Mouse (Mus musculus): Measurements from ENCODE around the gene Snx4. TPM values are rescaled to one million over a fixed set of nuclear protein-coding genes. Genes with fewer than 3 reads are reported as not detected.

The Snx4 gene
- total RNA-seq, 4 experiments from 2014 or later: 32.0 to 36.1 (median 32.4) TPM

DNA sequence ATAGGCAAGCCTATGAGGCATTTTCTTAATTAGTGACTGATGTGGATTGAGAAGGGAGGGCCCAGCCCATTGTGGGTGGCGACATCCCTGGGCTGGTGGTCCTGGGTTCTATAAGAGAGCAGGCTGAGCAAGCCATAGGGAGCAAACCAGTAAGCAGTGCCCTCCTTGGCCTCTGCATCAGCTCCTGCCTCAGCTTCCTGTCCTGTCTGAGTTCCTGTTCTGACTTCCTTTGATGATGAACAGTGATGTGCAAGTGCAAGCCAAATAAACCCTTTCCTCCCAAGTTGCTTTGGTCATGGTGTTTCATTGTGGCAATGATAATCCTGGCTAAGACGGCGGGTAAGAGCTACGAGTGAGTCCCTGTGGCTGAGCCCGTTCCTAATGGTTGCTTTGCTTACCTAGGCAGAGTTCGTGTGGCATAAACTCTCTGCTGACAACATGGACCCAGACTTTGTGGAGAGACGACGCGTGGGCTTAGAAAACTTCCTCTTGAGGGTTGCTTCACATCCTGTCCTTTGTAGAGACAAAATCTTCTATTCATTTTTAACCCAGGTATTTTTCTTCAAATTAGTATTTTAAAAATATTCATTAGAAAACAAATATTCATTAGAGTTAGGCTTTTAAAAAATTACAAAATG, 16.5 kb downstream of the Snx4 start:
- no peak for DNase-seq (ENCODE audit: low spot score in 2 of 2)

DNA sequence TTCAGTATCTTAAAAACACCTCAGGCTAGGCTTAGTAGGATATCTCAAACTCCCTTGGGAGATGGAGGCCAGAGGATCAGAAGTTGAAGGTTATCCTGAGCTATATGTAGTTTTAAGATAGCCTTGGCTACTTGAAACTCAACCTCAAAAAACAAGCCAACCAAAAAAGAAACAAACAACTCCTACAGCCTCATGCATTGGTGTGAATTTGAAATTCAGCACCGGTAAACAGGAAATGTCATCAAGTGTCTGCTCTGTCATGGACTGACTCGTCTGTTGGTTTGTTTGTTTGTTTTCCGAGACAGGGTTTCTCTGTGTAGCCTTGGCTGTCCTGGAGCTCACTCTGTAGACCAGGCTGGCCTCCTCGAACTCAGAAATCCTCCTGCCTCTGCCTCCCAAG, 20.6 kb downstream of the Snx4 start:
- DNase-seq (ENCODE audit: low spot score in 2 of 2): no peak

DNA sequence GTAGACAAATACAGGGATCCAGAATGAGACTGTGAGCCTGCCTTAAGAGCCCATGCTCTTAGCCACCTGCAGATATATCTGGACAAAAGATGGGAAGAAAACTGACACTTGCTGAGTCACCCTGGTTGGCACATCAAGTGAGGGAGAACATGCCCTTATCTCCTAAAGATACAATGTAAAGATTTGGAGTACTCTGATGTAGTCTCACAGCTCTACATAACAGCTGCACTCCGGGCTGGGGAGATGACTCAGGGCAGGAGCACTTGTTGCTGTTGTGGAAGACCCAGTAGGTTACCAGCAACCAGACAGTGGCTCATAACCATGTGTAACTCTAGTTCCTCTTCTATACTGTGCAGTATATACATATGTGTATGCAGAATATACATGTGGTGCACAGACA, 31.8 kb downstream of the Snx4 start:
- DNase-seq (ENCODE audit: low spot score in 2 of 2): no peak

DNA sequence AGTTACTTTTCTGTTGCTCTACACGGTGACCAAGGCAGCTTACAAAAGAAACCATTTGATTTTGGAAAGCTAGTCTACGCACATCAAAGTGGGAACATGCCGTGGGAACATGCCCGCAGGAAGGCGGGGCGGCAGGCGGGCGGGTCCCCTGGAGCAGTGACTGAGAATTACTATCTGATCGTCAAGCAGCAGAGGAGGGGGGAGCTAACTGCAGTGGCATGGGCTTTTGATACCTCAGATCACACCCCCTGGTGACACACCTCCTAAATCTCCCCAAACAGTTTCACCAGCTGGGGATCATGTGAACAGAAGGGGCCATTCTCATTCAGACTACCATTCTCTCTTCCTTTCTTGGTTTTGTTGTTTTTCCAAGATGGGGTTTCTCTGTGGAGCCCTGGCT, 37.3 kb downstream of the Snx4 start:
- no peak for DNase-seq (ENCODE audit: low spot score in 2 of 2)

DNA sequence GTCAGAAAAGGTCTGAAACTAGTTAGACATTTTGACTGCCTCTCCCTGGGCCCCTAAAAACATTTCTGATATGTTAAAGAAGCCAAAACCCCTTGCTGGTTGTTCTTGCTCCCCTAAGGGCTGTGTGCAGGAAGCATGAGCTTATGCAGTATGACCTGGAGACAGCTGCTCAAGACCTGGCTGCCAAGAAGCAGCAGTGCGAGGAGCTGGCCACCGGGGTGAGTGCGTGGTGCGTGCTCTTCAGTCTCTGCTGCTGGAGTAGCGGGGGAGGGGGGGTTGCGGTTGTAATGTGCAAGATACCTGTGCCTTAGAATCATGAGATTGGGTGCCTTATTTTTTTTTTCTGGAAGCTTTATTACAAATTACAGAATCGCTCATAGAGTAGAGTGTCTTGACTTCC, 38.7 kb downstream of the Snx4 start:
- DNase-seq (ENCODE audit: low spot score in 2 of 2): no peak

DNA sequence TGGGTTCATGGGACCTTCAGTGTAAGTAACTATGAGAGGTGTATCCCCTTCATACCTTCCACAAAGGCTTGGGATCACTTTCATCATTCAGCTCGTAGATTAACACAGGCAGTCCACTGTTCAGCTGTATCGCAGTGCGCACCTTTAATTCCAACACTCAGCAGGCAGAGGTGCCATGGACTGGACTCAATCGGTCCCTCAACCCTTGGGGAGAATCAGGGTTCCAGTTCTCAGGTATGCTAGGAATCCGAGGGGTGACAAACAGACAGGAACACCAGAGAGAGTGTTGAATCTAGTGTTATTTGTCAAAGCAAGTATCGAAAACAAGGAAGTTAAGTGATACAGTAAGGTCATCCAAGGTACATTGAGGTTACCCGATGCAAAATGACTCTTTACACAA, 41.0 kb downstream of the Snx4 start:
- DNase-seq (ENCODE audit: low spot score in 2 of 2): no peak

DNA sequence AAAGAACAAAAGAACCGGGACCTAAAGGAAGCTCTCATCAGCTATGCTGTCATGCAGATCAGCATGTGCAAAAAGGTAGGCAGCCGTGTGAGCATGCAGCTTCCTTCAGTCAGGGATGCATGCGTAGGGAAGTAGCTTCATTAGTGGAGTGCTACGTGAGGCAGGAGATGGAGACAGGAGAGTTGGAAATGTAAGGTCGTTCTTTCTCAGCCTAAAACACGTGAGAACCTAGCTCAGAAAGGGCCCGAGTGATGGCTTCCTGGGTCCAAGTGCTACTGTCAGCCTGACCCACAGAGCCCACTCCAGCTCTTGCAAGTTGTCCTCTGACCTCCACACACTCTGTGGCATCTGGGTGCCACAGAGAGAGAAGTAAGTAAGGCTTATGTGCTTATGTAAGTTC, 43.4 kb downstream of the Snx4 start:
- DNase-seq (ENCODE audit: low spot score in 2 of 2): no peak

DNA sequence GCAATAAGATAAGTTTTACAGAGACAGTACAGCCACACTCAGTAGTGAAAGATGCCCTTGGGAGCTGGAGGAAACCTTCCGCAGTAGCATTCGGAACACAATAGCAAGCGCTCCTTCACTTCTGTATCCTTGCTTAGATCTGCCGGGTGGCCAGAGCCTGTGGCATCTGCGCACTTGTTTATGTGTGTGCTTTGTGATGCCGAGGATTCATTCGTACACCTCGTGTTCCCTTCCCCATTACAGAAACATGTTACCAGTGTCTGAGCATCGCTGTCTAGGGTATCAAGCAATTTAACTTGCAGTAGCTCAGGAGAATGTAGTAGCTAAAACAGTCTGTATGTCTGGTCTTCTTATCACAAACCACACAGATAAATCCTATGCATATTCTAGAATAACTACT, 44.1 kb downstream of the Snx4 start:
- no peak for DNase-seq (ENCODE audit: low spot score in 2 of 2)

DNA sequence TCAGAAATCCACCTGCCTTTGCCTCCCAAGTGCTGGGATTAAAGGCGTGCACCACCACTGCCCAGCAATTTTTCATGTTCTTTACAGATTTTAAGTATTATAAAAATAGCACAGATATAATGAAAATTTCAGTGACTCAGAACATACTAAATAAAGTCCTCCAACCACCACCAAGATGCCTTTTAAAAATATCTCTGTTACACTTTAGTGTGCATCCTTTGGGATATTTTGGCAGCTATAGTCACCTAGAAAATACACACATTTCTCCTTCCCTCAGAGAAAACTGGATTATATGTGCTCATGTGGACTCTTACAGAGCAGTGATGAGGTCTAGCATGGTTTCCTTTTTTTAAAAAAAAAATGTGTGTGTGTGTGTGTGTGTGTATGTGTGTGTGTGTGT, 46.3 kb downstream of the Snx4 start:
- no peak for DNase-seq (ENCODE audit: low spot score in 2 of 2)

DNA sequence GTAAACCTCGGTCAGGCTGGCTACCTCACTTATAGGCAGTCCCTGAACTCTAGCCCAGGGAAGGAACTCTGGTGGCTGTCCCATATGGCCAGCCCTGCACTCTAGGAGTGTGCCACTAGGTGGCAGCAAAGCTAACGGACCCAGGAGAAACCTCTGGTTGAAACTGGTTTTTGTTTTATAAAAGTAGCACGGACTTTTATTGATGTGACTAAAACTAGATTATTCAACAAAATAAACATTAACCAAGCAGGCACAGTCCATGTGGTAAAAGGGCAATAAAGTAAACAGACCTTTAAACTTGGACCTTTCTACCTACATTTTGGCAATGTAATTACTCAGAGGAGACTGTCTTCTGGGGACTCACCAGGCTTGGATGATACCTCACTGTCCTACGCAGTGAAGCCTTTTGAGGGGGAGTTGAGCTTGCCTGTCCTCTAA, 55.4 kb downstream of the Snx4 start:
- peak in 1 of 2 experiments; percentile 61 for DNase-seq (ENCODE audit: low spot score in 2 of 2)

DNA sequence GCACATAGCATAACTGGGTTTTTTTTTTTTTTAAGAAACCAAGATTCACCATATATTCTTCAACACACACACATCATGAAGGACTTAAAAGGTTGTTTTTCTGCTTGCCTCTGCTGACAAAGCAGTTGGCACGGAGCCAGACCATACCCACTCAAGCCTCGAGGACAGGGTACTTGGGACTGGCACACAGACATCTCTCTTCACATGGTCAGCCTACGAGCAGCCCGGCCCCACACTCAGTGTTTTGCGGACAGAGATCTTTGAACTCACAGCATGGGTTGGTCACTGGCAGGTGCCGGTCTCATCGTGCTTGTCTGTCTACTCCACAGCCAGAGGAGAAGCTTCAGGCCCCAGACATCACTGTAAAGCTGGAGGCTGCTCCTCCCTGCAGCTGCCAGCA, 56.5 kb downstream of the Snx4 start:
- DNase-seq (ENCODE audit: low spot score in 2 of 2): no peak

DNA sequence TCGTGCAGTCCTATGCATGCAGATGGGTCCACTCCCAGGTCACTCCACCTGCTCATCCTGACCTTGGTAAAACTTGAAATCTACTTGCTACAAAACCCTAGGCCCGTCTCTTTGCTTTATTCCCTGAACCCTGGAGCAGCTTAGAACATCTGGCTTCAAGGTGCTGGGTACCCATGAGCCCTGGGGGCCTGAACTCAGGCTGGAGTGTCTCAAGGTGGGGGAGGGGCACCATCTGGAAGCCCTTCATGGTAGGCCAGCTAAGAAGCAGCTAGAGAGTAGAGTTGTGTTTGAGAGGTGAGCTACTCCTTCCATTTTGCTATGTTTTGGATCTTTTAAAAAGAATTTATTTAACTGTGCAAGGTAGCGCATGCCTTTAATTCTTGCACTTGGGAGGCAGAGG, 57.8 kb downstream of the Snx4 start:
- no peak for DNase-seq (ENCODE audit: low spot score in 2 of 2)

DNA sequence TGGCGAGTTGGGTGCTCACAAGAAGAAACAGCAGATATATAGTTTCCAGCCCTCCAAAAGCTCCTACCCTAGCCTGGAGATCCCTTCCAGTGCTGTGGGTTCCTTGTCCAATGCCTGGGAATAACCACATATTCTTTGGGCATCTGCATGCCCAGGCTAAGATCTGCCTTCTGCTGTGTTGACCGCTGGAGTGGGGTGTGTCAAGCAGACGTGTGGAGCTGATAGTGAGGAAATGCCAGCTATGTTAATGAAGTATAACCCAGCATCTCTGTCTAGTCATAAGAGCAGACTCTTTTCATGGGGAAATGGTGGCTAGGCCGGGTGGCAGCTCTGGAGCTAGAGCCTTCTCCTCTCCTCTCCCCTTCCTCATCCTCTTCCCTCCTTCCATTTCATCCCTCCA, 64.4 kb downstream of the Snx4 start:
- DNase-seq (ENCODE audit: low spot score in 2 of 2): no peak

DNA sequence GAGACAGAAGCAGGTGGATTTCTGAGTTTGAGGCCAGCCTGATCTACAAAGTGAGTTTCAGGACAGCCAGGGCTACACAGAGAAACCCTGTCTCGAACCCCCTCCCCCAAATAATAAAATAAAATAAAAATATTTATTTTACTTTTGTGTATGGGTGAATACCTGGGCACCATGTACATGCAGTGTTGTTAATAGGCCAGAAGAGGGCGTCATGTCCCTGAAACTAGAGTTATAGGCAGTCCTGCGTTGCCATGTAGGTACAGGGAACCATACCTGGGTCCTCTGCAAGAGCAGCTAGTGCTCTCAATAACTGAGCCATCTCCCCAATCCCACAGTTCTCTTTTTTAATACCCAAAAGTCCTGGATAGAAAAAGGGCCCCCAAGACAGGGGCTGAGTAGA, 66.4 kb downstream of the Snx4 start:
- no peak for DNase-seq (ENCODE audit: low spot score in 2 of 2)

DNA sequence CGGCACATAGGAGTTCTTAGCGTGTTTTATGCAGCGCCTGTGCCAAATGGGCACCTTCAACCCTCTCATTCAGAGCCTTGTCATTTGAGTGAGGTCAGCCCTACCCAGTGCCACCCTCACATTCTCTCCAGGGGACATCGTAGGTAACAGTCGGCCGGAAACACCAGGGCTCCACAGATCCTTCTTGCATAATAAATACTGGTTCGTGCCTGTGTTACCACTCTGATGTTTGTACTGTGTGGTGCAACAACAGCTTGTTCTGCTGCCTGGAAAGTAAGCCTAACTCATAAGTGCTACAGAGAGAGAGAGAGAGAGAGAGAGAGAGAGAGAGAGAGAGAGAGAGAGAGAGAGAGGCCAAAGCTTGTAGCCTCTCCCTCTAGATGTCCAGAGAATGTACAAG, 66.8 kb downstream of the Snx4 start:
- no peak for DNase-seq (ENCODE audit: low spot score in 2 of 2)

DNA sequence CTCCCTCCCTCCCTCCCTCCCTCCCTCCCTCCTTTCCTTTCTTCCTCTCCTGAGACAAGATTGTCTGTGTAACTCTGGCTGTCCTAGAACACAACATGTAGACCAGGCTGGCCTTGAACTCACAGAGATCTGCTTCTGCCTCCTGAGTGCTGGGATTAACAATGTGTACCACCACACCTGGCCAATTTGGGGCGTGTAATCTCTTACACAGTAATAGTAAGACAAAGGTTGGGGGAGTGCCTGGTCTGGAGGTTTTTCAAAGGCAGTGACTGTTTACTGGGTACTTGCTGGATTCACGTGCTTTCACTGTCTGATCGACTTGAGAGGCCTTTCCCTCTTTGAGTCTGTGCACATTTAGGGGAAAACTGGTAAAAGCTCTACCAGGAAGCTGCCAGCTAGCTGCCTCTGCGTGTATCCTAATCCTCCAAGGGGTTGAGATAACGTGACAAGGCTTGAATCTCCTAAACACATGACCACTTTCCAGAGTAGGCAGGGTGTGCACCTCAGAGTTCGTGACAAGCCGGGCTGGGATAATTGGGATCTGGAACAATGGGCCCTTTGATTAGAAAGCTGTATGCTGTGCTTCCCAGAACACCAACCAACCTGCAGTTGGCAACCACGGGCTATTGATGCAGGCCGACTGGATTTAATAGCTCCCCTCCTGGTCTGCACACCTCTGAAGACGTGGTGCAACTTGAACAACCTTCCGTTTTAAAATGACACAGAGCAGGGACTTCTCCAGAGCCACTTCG, 74.6 kb downstream of the Snx4 start:
- DNase-seq (ENCODE audit: low spot score in 2 of 2): no peak

DNA sequence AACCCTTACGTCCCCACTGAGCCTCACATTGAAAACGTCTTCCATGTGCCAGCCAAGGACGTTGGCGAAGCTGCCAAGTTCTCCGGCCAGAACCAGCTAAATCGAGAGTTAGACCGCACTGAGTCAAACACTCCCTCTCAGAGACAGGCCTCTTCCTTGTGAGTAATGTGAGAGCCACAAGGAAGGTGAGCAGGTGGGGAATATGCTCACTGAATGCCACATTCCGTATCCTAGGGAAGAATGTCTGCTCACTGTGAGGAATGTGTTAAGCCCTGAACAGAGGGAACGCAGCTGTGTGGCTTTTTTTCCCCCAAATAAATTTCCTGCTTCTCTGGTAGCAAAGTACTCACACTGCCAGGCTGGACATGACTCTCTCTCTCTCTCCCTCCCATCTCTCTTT, 75.3 kb downstream of the Snx4 start:
- DNase-seq (ENCODE audit: low spot score in 2 of 2): no peak

DNA sequence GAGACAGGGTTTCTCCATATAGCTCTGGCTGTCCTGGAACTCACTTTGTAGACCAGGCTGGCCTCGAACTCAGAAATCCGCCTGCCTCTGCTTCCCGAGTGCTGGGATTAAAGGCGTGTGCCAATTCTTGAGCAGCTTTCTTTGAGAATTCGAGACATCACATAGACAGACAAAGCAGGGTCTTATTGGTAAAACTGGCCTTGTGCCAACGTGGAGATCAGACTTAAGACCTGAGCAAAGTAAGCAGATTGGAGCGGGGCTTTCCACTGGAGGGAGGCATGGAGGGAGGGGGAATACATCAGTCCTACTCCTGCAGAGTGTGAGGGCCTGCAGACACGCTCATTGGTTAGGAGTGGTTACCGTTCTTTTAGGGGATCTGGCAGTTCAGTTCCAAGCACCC, 75.9 kb downstream of the Snx4 start:
- DNase-seq (ENCODE audit: low spot score in 2 of 2): no peak

DNA sequence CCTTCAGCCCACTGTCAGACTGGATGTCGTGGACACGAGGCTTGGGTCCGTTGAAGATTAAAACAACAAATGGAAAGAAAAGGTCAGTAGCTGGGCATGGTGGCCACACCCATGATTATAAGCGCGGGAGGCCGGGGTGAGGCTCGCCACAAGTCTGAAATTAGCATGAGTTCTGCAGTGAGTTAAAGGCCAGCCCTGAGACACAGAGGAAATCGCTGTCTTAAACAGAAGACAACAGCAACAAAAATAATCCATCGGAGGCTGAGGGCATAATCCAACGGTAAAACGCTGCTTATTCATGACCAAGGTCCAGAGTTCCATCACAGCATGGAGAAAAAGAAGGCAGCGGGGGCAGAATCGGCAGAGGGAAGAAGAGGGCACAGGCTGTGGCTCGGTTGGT, 81.8 kb downstream of the Snx4 start:
- no peak for DNase-seq (ENCODE audit: low spot score in 2 of 2)

DNA sequence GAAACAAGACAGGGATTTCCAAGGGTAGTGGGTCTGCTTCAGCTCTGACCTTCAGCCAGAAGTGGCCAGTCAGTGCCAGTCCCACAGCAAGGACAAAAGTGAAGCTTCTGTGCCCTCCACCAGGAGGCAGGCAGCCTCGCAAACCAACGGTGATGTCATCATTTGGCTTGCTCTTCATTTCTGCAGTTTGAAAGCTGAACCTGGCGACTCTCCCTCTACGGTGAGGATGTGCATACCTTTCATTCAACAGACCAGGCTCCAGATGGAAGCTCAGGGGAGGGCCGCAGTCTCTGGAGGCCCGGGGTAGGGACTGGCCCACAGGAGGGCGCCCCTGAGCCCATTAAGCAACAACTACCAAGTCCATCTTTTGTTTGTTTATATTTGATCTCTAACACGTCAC, 85.9 kb downstream of the Snx4 start:
- peak; percentile 55 to 65 for DNase-seq (ENCODE audit: low spot score in 2 of 2)

DNA sequence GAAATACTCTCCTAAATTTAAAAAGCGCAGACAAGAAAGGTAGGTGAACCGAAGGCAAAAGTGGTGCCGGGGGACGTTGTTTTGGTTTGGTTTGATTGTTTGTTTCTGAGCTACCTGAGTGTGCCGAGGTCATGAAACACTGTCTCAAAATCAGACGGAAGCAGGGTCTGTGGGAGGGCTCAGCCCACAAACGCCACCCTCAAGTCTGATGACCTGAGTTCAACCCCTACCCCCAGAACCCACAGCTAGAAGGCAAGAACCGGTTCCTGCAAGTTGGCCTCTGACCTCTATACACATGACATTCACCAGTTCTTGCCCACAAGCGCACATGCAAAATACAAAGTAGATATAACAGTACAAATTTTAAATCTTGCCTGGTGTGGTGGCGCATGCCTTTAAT, 86.4 kb downstream of the Snx4 start:
- DNase-seq (ENCODE audit: low spot score in 2 of 2): no peak

DNA sequence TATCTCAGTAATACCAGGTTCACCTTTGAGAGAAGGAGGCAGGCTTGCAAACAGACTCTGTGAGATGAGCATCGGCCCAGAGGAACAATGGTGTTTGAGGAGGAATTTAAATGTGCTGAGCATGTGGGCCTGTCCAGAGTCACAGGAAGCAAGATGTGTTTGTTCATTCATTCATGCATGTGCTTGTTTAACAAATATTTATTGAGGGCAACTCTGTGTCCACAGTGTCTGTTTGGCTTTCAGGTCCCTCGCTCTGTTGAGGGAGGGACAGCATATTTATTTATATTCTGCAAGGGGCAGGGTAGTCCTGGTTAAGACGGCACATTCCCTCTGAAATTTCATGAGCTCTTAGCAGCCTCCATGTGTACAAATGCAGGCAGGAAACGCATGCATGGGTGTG, 87.2 kb downstream of the Snx4 start:
- no peak for DNase-seq (ENCODE audit: low spot score in 2 of 2)

DNA sequence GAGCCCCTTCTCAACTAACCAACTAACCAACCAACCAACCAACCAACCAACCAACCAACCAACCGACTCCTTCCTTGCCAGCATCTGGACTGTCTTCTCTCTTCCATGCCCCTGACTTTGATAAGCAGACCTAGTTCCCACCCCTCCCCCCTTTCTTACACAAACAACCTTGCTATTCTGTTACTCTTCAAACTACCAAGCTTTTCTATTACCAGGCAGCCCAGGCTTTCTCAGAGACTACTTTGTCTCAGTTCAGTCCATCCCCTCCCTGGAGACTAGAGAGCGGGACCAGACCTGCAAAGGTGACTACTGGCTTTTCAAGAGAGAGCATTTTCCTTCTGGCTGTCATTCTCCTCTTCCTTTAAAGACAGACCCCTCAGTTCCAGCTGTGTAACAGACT, 88.2 kb downstream of the Snx4 start:
- DNase-seq (ENCODE audit: low spot score in 2 of 2): no peak

Data from left cerebral cortex, adult 8-10 months (tissue).